Mouse (Mus musculus) lung, postnatal 0 days (tissue): ENCODE data around the gene Pgm5. TPM values are rescaled to one million over a fixed set of nuclear protein-coding genes. Genes with fewer than 3 reads are reported as not detected.

Experiments
- ATAC-seq: fragments of 200-750 bp; cut with Nextera tagmentation; 2 replicates; pipeline ENCODE4 v1.8.0; 2017; ENCODE audit warnings: moderate library complexity
- DNase-seq: peaks from one replicate; pipeline ENCODE4 v3.0.0-alpha.2; 2016; ENCODE audit warnings: low spot score
- H3K27ac ChIP-seq: fragments of 300-500 bp; sonication (generic); 2 replicates; pipeline ENCODE4 v1.5.1; 2014; ENCODE audit warnings: antibody characterized with exemption, mild to moderate bottlenecking, low read length, mixed read lengths
- H3K27me3 ChIP-seq: fragments of 300-500 bp; sonication (generic); replicated peaks from 2 replicates; pipeline ENCODE4 v1.6.1; 2014; ENCODE audit warnings: low read length, mixed read lengths; ENCODE audit not compliant: insufficient read depth
- H3K36me3 ChIP-seq: fragments of 300-500 bp; sonication (generic); 2 replicates; pipeline ENCODE4 v1.6.1; 2014; ENCODE audit warnings: low read length, mixed read lengths; ENCODE audit not compliant: insufficient read depth
- H3K4me1 ChIP-seq: fragments of 300-500 bp; sonication (generic); 2 replicates; pipeline ENCODE4 v1.6.1; 2014; ENCODE audit warnings: antibody characterized with exemption, low read depth, low read length, mixed read lengths; ENCODE audit not compliant: insufficient read depth
- H3K4me2 ChIP-seq: fragments of 300-500 bp; sonication (generic); replicated peaks from 2 replicates; pipeline ENCODE4 v1.6.1; 2014; ENCODE audit warnings: low read depth, mild to moderate bottlenecking, low read length, moderate library complexity, mixed read lengths
- H3K4me3 ChIP-seq: fragments of 300-500 bp; sonication (generic); 2 replicates; pipeline ENCODE4 v1.5.1; 2014; ENCODE audit warnings: low read depth, low read length
- H3K9ac ChIP-seq: fragments of 300-500 bp; sonication (generic); replicated peaks from 2 replicates; pipeline ENCODE4 v1.6.1; 2014; ENCODE audit warnings: low read depth, mild to moderate bottlenecking
- H3K9me3 ChIP-seq: fragments of 300-500 bp; sonication (generic); 2 replicates; pipeline ENCODE4 v1.6.1; 2016; ENCODE audit warnings: low read length, mixed read lengths
- CTCF ChIP-seq: IDR thresholded peaks from 2 replicates; pipeline ENCODE4 v1.5.1; 2016; ENCODE audit warnings: antibody characterized with exemption, mild to moderate bottlenecking
- EP300 ChIP-seq: IDR thresholded peaks from 2 replicates; pipeline ENCODE4 v1.6.1; 2016; ENCODE audit warnings: antibody characterized with exemption, mild to moderate bottlenecking, control low read depth
- WGBS: fragments of 180-500 bp; shearing (Covaris S2); extraction: QIAGEN DNeasy Blood & Tissue Kit; methylation state at CpG from one replicate; pipeline ENCODE4 v1.1.7; 2014; 5-methylcytosine and 5-hydroxymethylcytosine counted together
- polyA plus RNA-seq: library from polyadenylated mRNA; unstranded; fragments of >200 nt; fragmentation: Nextera tagmentation; extraction: Ambion mirVana; gene quantifications from 2 replicates; pipeline ENCODE4 v1.2.1, GENCODE M21; 2015

Gene Pgm5
- polyA plus RNA-seq, 1 experiment from 2014 or later: 3.4 TPM

DNA sequence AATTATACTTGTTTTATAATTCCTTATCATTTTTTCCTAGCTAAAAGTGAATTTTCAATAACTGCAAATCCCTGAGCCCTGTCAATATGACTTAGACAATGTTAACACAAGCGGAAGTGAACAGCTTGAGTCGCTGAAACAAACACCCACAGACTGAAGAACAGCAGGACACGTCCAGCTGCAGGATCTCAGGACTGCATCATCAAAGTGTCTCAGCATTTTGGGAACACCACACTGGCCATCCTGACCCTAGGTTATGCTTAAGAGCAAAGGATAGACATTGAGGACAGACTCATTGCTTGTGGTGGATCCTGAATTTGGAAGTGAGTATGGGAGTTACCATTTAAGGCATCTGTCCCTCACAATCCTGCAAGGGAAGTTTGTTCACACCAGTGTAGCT, 162.5 kb downstream of the Pgm5 start:
- peak; percentile 82 for ATAC-seq
- DNase-seq: peak; percentile 83
- H3K27ac ChIP-seq: no peak overlapping the region
- WGBS: 40% methylated on average over 3 of the region's 3 CpGs
- H3K27me3 ChIP-seq: no peaks in the 10 kb centered on the region
- no peak overlapping the region for H3K4me2 ChIP-seq
- H3K4me3 ChIP-seq: no peak overlapping the region
- H3K9me3 ChIP-seq: no peaks in the 10 kb centered on the region
- no peaks in the 10 kb centered on the region for H3K4me1 ChIP-seq
- TF ChIP-seq CTCF (no peak), EP300 (peak; percentile 63; the same call in 1 of the 2 replicates)
- H3K36me3 ChIP-seq: no peaks in the 10 kb centered on the region
- no peak overlapping the region for H3K9ac ChIP-seq

- Histone ChIP-seq H3K9me3 (no peaks in the 10 kb centered on the region), H3K36me3 (no peaks in the 10 kb centered on the region), H3K9ac (no peak overlapping the region), H3K4me3 (no peak overlapping the region), H3K4me1 (no peaks in the 10 kb centered on the region), H3K27me3 (no peaks in the 10 kb centered on the region), H3K4me2 (no peak overlapping the region), H3K27ac (peak overlapping the region; percentile 7; the same call in 1 of the 2 replicates)
- ATAC-seq (no peak), DNase-seq (peak; percentile 15)
- TF ChIP-seq CTCF (no peak), EP300 (no peak)
- WGBS: 29% methylated on average over 5 of the region's 5 CpGs
Observed at GRCm38 (mm10) chr19:24698651-24699050, 163.0 kb downstream of the Pgm5 start.

GRCm38 (mm10) chr19:24697946-24698345, 163.7 kb downstream of the Pgm5 start:
- TF ChIP-seq CTCF: no peak
- TF ChIP-seq EP300: no peak
- Histone ChIP-seq H3K4me2 (no peak overlapping the region), H3K36me3 (no peaks in the 10 kb centered on the region), H3K27me3 (no peaks in the 10 kb centered on the region), H3K27ac (no peak overlapping the region), H3K4me1 (no peaks in the 10 kb centered on the region), H3K4me3 (no peak overlapping the region), H3K9me3 (no peaks in the 10 kb centered on the region), H3K9ac (no peak overlapping the region)
- 81% methylated on average over 1 of the region's 1 CpGs for WGBS
- DNase-seq (no peak), ATAC-seq (no peak)

DNA sequence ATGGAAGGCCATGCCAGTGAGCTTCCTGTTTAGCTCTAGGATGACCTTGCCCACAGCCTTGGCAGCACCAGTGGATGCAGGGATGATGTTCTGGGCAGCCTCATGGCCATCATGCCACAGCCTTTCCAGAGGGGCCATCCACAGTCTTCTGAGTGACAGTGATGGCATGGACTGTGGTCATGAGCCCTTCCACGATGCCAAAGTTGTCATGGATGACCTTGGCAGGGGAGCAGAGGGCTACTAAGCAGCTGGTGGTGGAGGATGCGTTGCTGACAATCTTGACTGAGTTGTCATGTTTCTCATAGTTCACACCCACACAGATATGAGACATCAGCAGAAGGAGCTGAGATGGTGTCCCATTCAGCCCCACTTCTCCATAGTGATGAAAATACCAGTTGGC, 169.0 kb downstream of the Pgm5 start:
- H3K27me3 ChIP-seq: no peaks in the 10 kb centered on the region
- no peak for DNase-seq
- H3K4me1 ChIP-seq: no peaks in the 10 kb centered on the region
- WGBS: 69% methylated on average over 2 of the region's 2 CpGs
- H3K9ac ChIP-seq: no peak overlapping the region
- H3K27ac ChIP-seq: no peak overlapping the region
- no peak overlapping the region for H3K4me3 ChIP-seq
- H3K9me3 ChIP-seq: no peaks in the 10 kb centered on the region
- ATAC-seq: no peak
- TF ChIP-seq EP300: no peak
- TF ChIP-seq CTCF: no peak
- H3K4me2 ChIP-seq: no peak overlapping the region
- H3K36me3 ChIP-seq: no peaks in the 10 kb centered on the region

GRCm38 (mm10) chr19:24689531-24689930, 172.1 kb downstream of the Pgm5 start:
- Histone ChIP-seq H3K27me3 (no peaks in the 10 kb centered on the region), H3K27ac (no peak overlapping the region), H3K9me3 (no peaks in the 10 kb centered on the region), H3K4me3 (no peak overlapping the region), H3K36me3 (no peaks in the 10 kb centered on the region), H3K9ac (no peak overlapping the region), H3K4me1 (no peaks in the 10 kb centered on the region), H3K4me2 (no peak overlapping the region)
- TF ChIP-seq CTCF (no peak), EP300 (no peak)
- 95% methylated on average over 4 of the region's 4 CpGs for WGBS
- DNase-seq (no peak), ATAC-seq (no peak)

DNA sequence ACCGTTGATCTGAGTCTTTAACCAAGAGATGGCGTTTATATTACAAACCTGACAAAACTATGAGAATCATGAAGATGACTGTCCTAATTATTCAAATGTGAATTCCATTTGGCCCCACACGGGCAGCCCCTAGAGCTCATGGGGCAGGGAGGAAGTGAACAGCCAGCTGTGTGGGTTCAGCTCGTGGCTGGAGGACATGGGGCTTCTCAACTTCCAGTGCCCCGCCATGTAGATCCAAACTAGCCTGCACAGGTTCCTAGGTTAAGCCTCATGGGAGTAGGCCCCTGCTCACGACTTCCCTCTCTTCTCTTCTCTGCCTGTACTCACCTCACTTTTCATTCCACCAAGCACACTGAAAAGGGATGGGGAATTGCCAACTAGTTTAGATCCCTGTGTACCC, 173.3 kb downstream of the Pgm5 start:
- ATAC-seq: no peak
- 67% methylated on average over 6 of the region's 6 CpGs for WGBS

DNA sequence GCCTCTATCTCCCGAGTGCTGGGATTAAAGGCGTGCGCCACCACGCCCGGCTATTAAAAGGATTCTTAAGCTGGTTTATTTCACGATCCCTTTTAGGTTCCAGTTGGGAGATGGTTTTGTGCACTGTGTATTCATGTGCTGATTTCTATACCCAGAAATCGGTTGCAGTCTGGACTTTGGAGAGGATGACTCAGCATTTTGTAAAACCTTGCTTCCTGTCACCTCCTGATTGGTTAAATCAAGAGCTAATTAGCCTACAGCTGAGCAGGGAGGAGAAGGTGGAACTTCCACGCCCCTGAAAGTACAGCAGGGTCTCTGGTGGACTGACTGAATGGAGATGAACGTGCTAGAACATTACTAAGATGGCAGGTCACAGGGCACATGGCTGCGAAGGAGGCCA, 175.2 kb downstream of the Pgm5 start:
- no peak overlapping the region for H3K27ac ChIP-seq
- DNase-seq (no peak), ATAC-seq (no peak)
- no peak overlapping the region for H3K9ac ChIP-seq
- no peaks in the 10 kb centered on the region for H3K4me1 ChIP-seq
- TF ChIP-seq CTCF: no peak
- TF ChIP-seq EP300: no peak
- no peak overlapping the region for H3K4me3 ChIP-seq
- no peaks in the 10 kb centered on the region for H3K9me3 ChIP-seq
- no peaks in the 10 kb centered on the region for H3K36me3 ChIP-seq
- H3K4me2 ChIP-seq: no peak overlapping the region
- 81% methylated on average over 10 of the region's 10 CpGs for WGBS
- H3K27me3 ChIP-seq: no peaks in the 10 kb centered on the region

More for the DNA sequence above, 173.3 kb downstream of the Pgm5 start:
- no peak overlapping the region for H3K27ac ChIP-seq
- no peak overlapping the region for H3K4me2 ChIP-seq
- TF ChIP-seq CTCF (no peak), EP300 (no peak)
- H3K4me3 ChIP-seq: no peak overlapping the region
- no peaks in the 10 kb centered on the region for H3K36me3 ChIP-seq
- DNase-seq: no peak
- no peaks in the 10 kb centered on the region for H3K9me3 ChIP-seq
- no peaks in the 10 kb centered on the region for H3K4me1 ChIP-seq
- no peak overlapping the region for H3K9ac ChIP-seq
- H3K27me3 ChIP-seq: no peaks in the 10 kb centered on the region
